ENCODE assay signal across 8 mouse cellular contexts in genomic region chr4:154910606-154911522, GRCm38 (mm10). TPM values are rescaled to one million over a fixed set of nuclear protein-coding genes. Genes with fewer than 3 reads are reported as not detected.
A peak's percentile ranks its signal among the peaks of the same experiment; 100 is the strongest.
DNase-seq lines count a peak whose midpoint lies in the region; ATAC-seq and TF ChIP-seq lines count a peak whose summit lies in the region.

No protein-coding gene starts in this region.

- intact Hi-C loops in left cerebral cortex, postnatal 36 days (cut with DNase I): loop anchor here (5.0 kb wide), 1 partner anchor 39 kb away; no protein-coding TSS in a partner anchor

- no peaks in the 10 kb centered on the region for H3K36me3 ChIP-seq in midbrain, embryonic 10.5 days
- no peaks in the 10 kb centered on the region for H3K36me3 ChIP-seq in midbrain, postnatal 0 days (ENCODE audit: insufficient read depth, low read length)
- H3K36me3 ChIP-seq in limb, embryonic 14.5 days (ENCODE audit: control insufficient read depth, insufficient read depth, low read length): no peaks in the 10 kb centered on the region

- no peak for TF ChIP-seq POLR2A in limb, embryonic 14.5 days (IDR thresholded peaks at IDR 0.05; ENCODE audit: borderline replicate concordance, extremely low read depth, insufficient read depth, insufficient read length)

- peak overlapping the region; percentile 29 for H3K4me3 ChIP-seq in midbrain, embryonic 10.5 days
- no peak overlapping the region for H3K4me3 ChIP-seq in midbrain, postnatal 0 days (ENCODE audit: low read depth, low read length)
- no peak overlapping the region for H3K4me3 ChIP-seq in limb, embryonic 14.5 days (replicated peaks; ENCODE audit: low read length)

- H3K9me3 ChIP-seq in midbrain, embryonic 10.5 days (replicated peaks): no peaks in the 10 kb centered on the region
- H3K9me3 ChIP-seq in midbrain, postnatal 0 days (ENCODE audit: low read length): no peaks in the 10 kb centered on the region
- no peaks in the 10 kb centered on the region for H3K9me3 ChIP-seq in limb, embryonic 14.5 days (ENCODE audit: control insufficient read depth, low read length)

- H3K27ac ChIP-seq in midbrain, embryonic 10.5 days (replicated peaks): peak overlapping the region; percentile 47
- no peak overlapping the region for H3K27ac ChIP-seq in midbrain, postnatal 0 days (ENCODE audit: low read depth, low read length)
- H3K27ac ChIP-seq in limb, embryonic 14.5 days (replicated peaks; ENCODE audit: low read depth, low read length): no peak overlapping the region

- peak; percentile 30 for DNase-seq in adrenal gland, adult 2 months
- DNase-seq in adrenal gland, adult 8-10 months: no peak
- DNase-seq in midbrain, embryonic 10.5 days (ENCODE audit: low spot score): no peak
- DNase-seq in midbrain, postnatal 0 days (ENCODE audit: low spot score): no peak
- no peak for DNase-seq in limb, embryonic 14.5 days (ENCODE audit: low spot score)
- DNase-seq in adrenal gland, postnatal 10 days: no peak
- DNase-seq in left cerebral cortex, postnatal 36 days (ENCODE audit: low spot score in 2 of 2): no peak

- H3K4me2 ChIP-seq in midbrain, postnatal 0 days (ENCODE audit: low read depth, low read length, poor library complexity, severe bottlenecking): no peak overlapping the region
- no peak overlapping the region for H3K4me2 ChIP-seq in limb, embryonic 14.5 days (replicated peaks; ENCODE audit: low read depth, low read length, severe bottlenecking)

- no peak for TF ChIP-seq CTCF in midbrain, postnatal 0 days (IDR thresholded peaks at IDR 0.05)

- no peak overlapping the region for H3K9ac ChIP-seq in midbrain, postnatal 0 days (replicated peaks; ENCODE audit: low read length, poor library complexity, severe bottlenecking)
- H3K9ac ChIP-seq in limb, embryonic 14.5 days (ENCODE audit: low read depth, low read length, severe bottlenecking): no peak overlapping the region; the same call in 1 of the 2 replicates

- peaks cover 33% of the 10 kb centered on the region for H3K4me1 ChIP-seq in midbrain, embryonic 10.5 days
- no peaks in the 10 kb centered on the region for H3K4me1 ChIP-seq in midbrain, postnatal 0 days (ENCODE audit: insufficient read depth, low read length)
- H3K4me1 ChIP-seq in limb, embryonic 14.5 days (ENCODE audit: control insufficient read depth, insufficient read depth, low read length): 0 out of 2 replicates have a peak, but pooled peaks cover 3% of the 10 kb centered on the region

- 14% methylated on average over 15 of the region's 15 CpGs for WGBS in midbrain, embryonic 10.5 days
- 13% methylated on average over 15 of the region's 15 CpGs for WGBS in midbrain, postnatal 0 days
- 36% methylated on average over 15 of the region's 15 CpGs for WGBS in limb, embryonic 14.5 days

- ATAC-seq in midbrain, postnatal 0 days (ENCODE audit: low FRiP score): no peak
- 0 out of 2 replicates have a peak, but pooled peaks have one; percentile 17 for ATAC-seq in limb, embryonic 14.5 days (ENCODE audit: low FRiP score, low read depth)
- peak; percentile 92 for ATAC-seq in neutrophil, adult 5-6 weeks (ENCODE audit: extremely low read depth, insufficient number of reproducible peaks, low FRiP score, poor library complexity, severe bottlenecking)

- no peaks in the 10 kb centered on the region for H3K27me3 ChIP-seq in midbrain, embryonic 10.5 days (ENCODE audit: low read depth, poor library complexity, severe bottlenecking)
- H3K27me3 ChIP-seq in midbrain, postnatal 0 days (ENCODE audit: insufficient read depth, low read length): no peaks in the 10 kb centered on the region
- no peaks in the 10 kb centered on the region for H3K27me3 ChIP-seq in limb, embryonic 14.5 days (ENCODE audit: control insufficient read depth, insufficient read depth, low read length)

RNA-seq across cellular contexts. Expression of gene Fam213b, which starts 11.9 kb away (rescaled TPM):
- total RNA-seq in adrenal gland, adult 2 months (2021): 10 to 100 TPM; 41.1 to 56.2 TPM
- polyA plus RNA-seq in adrenal gland, adult 2 months (2012; rRNA removed): 61.1 and 87.9 TPM in 2 replicates
- total RNA-seq in adrenal gland, adult 8-10 months (2022): 100 to 1,000 TPM in 2 of 4 experiments, 10 to 100 TPM in 2; 21.8 to 161 (median 71.6) TPM
- 45.9 and 46.8 TPM in 2 replicates for polyA plus RNA-seq in midbrain, embryonic 10.5 days (2016; fragmentation: Nextera tagmentation; extraction: Ambion mirVana)
- total RNA-seq in midbrain, postnatal 0 days (2014; rRNA removed): 34.9 and 36.6 TPM in 2 replicates
- polyA plus RNA-seq in midbrain, postnatal 0 days (2015; fragmentation: Nextera tagmentation; extraction: Ambion mirVana): 73.3 and 90.9 TPM in 2 replicates
- 24.3 and 33.6 TPM in 2 replicates for polyA plus RNA-seq in limb, embryonic 14.5 days (2012; rRNA removed)
- polyA plus RNA-seq in limb, embryonic 14.5 days (2014; fragmentation: Nextera tagmentation; extraction: Ambion mirVana): 48.0 and 51.8 TPM in 2 replicates
- 3.4 and 4.4 TPM in 2 replicates for total RNA-seq in neutrophil, adult 5-6 weeks (2017)
- total RNA-seq in adrenal gland, postnatal 10 days (2021): 10 to 100 TPM; 37.8 to 44.3 TPM
- 10 to 100 TPM; 51.1 to 68.5 TPM for total RNA-seq in left cerebral cortex, postnatal 36 days (2021)

RNA-seq across cellular contexts. Expression of gene Tnfrsf14, which starts 17.5 kb away (rescaled TPM):
- total RNA-seq in adrenal gland, adult 2 months (2021): 1 to 10 TPM; 6.1 to 8.4 TPM
- 14.9 and 27.2 TPM in 2 replicates for polyA plus RNA-seq in adrenal gland, adult 2 months (2012; rRNA removed)
- total RNA-seq in adrenal gland, adult 8-10 months (2022): 10 to 100 TPM in 1 of 4 experiments, 1 to 10 TPM in 3; 6.9 to 14.7 (median 8.7) TPM
- 0.67 and 0.99 TPM in 2 replicates for polyA plus RNA-seq in midbrain, embryonic 10.5 days (2016; fragmentation: Nextera tagmentation; extraction: Ambion mirVana)
- 1.1 and 2.3 TPM in 2 replicates for total RNA-seq in midbrain, postnatal 0 days (2014; rRNA removed)
- polyA plus RNA-seq in midbrain, postnatal 0 days (2015; fragmentation: Nextera tagmentation; extraction: Ambion mirVana): not detected in 2 replicates
- 4.1 and 5.8 TPM in 2 replicates for polyA plus RNA-seq in limb, embryonic 14.5 days (2012; rRNA removed)
- polyA plus RNA-seq in limb, embryonic 14.5 days (2014; fragmentation: Nextera tagmentation; extraction: Ambion mirVana): 0.87 and 0.99 TPM in 2 replicates
- total RNA-seq in neutrophil, adult 5-6 weeks (2017): 32.6 and 33.8 TPM in 2 replicates
- 10 to 100 TPM in 1 of 2 experiments, 1 to 10 TPM in 1; 8.1 to 12.7 TPM for total RNA-seq in adrenal gland, postnatal 10 days (2021)
- total RNA-seq in left cerebral cortex, postnatal 36 days (2021): 1 to 10 TPM; 1.5 to 2.1 TPM

RNA-seq across cellular contexts. Expression of gene Mmel1, which starts 41.5 kb away (rescaled TPM):
- total RNA-seq in adrenal gland, adult 2 months (2021): 1 to 10 TPM in 1 of 2 experiments, under 1 TPM in 1; 0.66 to 4.9 TPM
- polyA plus RNA-seq in adrenal gland, adult 2 months (2012; rRNA removed): 2.4 and 6.3 TPM in 2 replicates
- total RNA-seq in adrenal gland, adult 8-10 months (2022): 1 to 10 TPM in 2 of 4 experiments, under 1 TPM in 2; 0.31 to 4.6 (median 1.5) TPM
- 0.20 and 0.35 TPM in 2 replicates for polyA plus RNA-seq in midbrain, embryonic 10.5 days (2016; fragmentation: Nextera tagmentation; extraction: Ambion mirVana)
- total RNA-seq in midbrain, postnatal 0 days (2014; rRNA removed): 0.76 and 0.82 TPM in 2 replicates
- polyA plus RNA-seq in midbrain, postnatal 0 days (2015; fragmentation: Nextera tagmentation; extraction: Ambion mirVana): 0.89 and 0.93 TPM in 2 replicates
- polyA plus RNA-seq in limb, embryonic 14.5 days (2012; rRNA removed): 0.11 and 0.15 TPM in 2 replicates
- polyA plus RNA-seq in limb, embryonic 14.5 days (2014; fragmentation: Nextera tagmentation; extraction: Ambion mirVana): 0.10 TPM in 1 of 2 replicates, not detected in the other
- total RNA-seq in neutrophil, adult 5-6 weeks (2017): not detected in 2 replicates
- under 1 TPM; 0.24 to 0.45 TPM for total RNA-seq in adrenal gland, postnatal 10 days (2021)
- total RNA-seq in left cerebral cortex, postnatal 36 days (2021): under 1 TPM; 0.49 to 1.00 TPM

RNA-seq across cellular contexts. Expression of gene Hes5, which starts 49.9 kb away (rescaled TPM):
- not detected for total RNA-seq in adrenal gland, adult 2 months (2021)
- 0.27 TPM in 1 of 2 replicates, not detected in the other for polyA plus RNA-seq in adrenal gland, adult 2 months (2012; rRNA removed)
- total RNA-seq in adrenal gland, adult 8-10 months (2022): not detected
- polyA plus RNA-seq in midbrain, embryonic 10.5 days (2016; fragmentation: Nextera tagmentation; extraction: Ambion mirVana): 690 and 827 TPM in 2 replicates
- 111 and 115 TPM in 2 replicates for total RNA-seq in midbrain, postnatal 0 days (2014; rRNA removed)
- polyA plus RNA-seq in midbrain, postnatal 0 days (2015; fragmentation: Nextera tagmentation; extraction: Ambion mirVana): 165 and 180 TPM in 2 replicates
- polyA plus RNA-seq in limb, embryonic 14.5 days (2012; rRNA removed): 0.60 and 1.6 TPM in 2 replicates
- 0.30 and 0.77 TPM in 2 replicates for polyA plus RNA-seq in limb, embryonic 14.5 days (2014; fragmentation: Nextera tagmentation; extraction: Ambion mirVana)
- total RNA-seq in neutrophil, adult 5-6 weeks (2017): 0.35 and 1.8 TPM in 2 replicates
- total RNA-seq in adrenal gland, postnatal 10 days (2021): under 1 TPM in 1 of 2 experiments, not detected in 1; 0.76 TPM
- total RNA-seq in left cerebral cortex, postnatal 36 days (2021): 10 to 100 TPM; 36.5 to 38.6 TPM

RNA-seq across cellular contexts. Expression of gene Pank4, which starts 53.1 kb away (rescaled TPM):
- total RNA-seq in adrenal gland, adult 2 months (2021): 10 to 100 TPM; 24.5 to 28.0 TPM
- polyA plus RNA-seq in adrenal gland, adult 2 months (2012; rRNA removed): 34.8 and 35.3 TPM in 2 replicates
- total RNA-seq in adrenal gland, adult 8-10 months (2022): 10 to 100 TPM; 27.8 to 38.1 (median 34.0) TPM
- 47.6 and 48.6 TPM in 2 replicates for polyA plus RNA-seq in midbrain, embryonic 10.5 days (2016; fragmentation: Nextera tagmentation; extraction: Ambion mirVana)
- 36.7 and 39.8 TPM in 2 replicates for total RNA-seq in midbrain, postnatal 0 days (2014; rRNA removed)
- 27.3 and 28.8 TPM in 2 replicates for polyA plus RNA-seq in midbrain, postnatal 0 days (2015; fragmentation: Nextera tagmentation; extraction: Ambion mirVana)
- 76.3 and 86.2 TPM in 2 replicates for polyA plus RNA-seq in limb, embryonic 14.5 days (2012; rRNA removed)
- polyA plus RNA-seq in limb, embryonic 14.5 days (2014; fragmentation: Nextera tagmentation; extraction: Ambion mirVana): 36.9 and 43.9 TPM in 2 replicates
- total RNA-seq in neutrophil, adult 5-6 weeks (2017): 41.4 and 44.8 TPM in 2 replicates
- total RNA-seq in adrenal gland, postnatal 10 days (2021): 10 to 100 TPM; 23.1 to 35.2 TPM
- 10 to 100 TPM; 35.2 to 46.6 TPM for total RNA-seq in left cerebral cortex, postnatal 36 days (2021)
